Mouse (Mus musculus) ES-Bruce4 (cell line): ENCODE data around the gene Gpnmb.

Experiments used
- CTCF ChIP-seq: IDR thresholded peaks from one replicate; pipeline ENCODE4 v1.8.1; 2011; ENCODE audit warnings: low read depth, low read length
- POLR2A ChIP-seq: IDR thresholded peaks from one replicate; pipeline ENCODE4 v1.8.1; 2011; ENCODE audit warnings: low read length; ENCODE audit not compliant: insufficient read depth

- TF ChIP-seq POLR2A (no peak), CTCF (no peak)
These were observed at the start of gene Gpnmb for GRCm38 (mm10) chr6:49036275-49037267.
